Mouse (Mus musculus): ENCODE results near the gene Prdx5.
A peak's percentile ranks its signal among the peaks of the same experiment; 100 is the strongest.

Gene Prdx5

GRCm38 (mm10) chr19:6936299-6936698, 26.4 kb upstream of the Prdx5 start:
- peak; percentile 82 for DNase-seq

DNA sequence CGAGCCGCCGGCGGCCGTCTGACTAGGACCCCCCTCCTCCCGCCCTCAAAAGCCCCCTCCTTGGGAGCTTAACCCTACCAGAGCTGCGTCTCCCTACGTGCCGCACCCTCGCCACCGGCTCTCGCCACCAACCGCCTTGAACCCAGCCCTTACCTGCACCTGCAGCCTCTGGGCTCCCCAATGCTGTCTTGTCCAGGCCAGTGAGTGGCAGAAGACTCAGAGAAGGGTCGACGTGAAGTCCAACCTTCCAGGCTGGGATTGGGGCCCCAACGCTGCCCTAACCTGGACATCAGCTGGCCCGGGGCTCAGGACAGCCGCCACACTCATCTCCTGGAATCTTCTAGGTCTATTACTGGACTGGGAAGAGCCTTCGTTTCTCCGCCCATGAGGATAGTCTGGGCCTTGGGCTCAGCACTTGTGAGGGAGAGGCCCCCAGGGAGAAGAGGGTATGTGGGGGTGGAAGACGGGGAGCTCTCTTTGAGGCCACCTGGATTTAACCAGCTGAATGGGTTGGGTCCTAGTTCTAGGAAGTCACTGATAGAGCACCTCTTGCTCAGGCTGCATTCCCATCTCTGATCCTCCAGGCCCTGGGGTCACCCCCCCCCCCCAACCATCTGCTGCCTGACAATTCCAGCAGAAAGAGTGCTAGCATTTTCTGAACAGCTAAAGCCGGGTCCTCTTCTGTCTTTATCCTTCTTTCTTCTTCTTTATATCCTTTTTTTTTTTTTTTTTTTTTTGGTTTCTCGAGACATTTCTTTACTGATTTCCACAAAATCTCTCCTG, 24.5 kb upstream of the Prdx5 start, which contains the start of gene Kcnk4:
Gene Kcnk4 (minus strand): TSS at position 321 of the 783 bp plus-strand sequence.
- DNase-seq, result no peak

- DNase-seq, result peak; percentile 40
Observed at GRCm38 (mm10) chr19:6933436-6934194, 23.7 kb upstream of the Prdx5 start.

DNA sequence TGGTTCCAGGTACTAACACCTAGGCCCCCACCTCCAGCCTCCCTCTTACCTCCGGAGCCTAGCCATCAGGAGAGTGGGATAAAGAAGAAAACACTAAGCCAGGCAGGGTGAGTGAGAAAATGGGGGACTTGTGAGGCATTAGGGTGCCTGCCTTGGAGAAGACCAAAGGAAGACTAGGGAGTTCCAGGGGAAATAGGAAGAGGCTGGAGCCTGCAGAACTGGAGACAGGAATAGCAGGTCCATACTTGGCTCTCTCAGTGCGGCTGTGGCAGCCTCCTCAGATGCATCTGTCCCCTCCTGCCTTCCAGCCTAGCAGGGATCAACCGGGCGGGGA, 23.2 kb upstream of the Prdx5 start:
- no peak for DNase-seq

GRCm38 (mm10) chr19:6932018-6932417, 22.1 kb upstream of the Prdx5 start:
- DNase-seq, result no peak

DNA sequence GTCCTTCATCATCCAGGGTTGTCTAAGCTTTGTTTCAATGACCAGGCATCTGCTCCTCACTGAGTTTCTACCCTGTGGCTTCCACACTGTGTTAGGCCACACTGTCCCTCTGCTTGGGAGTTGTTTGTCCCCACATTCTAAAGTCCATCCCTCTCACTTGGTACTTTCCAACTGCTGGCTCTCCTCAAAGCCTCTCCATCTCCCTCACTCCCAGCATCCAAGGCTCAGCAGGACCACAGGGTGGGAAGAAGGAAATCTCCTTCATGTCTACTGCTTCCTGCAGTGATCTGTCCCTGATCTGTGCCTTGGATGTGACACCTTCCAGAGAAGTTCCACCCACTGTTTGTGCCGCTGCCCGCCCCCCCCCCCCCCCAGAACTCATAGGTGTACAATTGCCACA, 21.1 kb upstream of the Prdx5 start:
- no peak for DNase-seq

DNA sequence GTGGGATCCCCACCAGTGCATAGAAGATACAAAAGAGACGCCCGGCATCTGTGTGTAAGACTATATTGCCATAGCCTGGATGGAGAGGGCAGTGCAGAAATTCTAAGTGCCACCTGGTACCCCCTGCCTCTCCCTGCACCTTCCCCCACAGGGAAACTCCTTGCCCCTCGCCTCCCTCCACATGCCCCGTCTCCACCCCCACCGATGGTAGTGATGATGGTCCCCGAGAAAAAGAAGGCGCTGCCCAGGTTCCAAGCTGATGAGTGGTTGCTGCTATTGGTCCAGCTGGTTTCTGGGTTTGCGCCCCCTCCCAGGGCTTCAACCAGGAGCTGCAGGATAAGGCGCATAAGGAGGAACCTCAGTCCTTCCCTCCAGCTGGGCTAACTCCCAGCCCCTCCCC, 18.2 kb upstream of the Prdx5 start:
- DNase-seq, result no peak

- peak; percentile 52 for DNase-seq
Observed at GRCm38 (mm10) chr19:6926559-6927255, 16.8 kb upstream of the Prdx5 start.

- peak; percentile 37 for DNase-seq
Observed at GRCm38 (mm10) chr19:6925611-6926329, 15.9 kb upstream of the Prdx5 start.

DNA sequence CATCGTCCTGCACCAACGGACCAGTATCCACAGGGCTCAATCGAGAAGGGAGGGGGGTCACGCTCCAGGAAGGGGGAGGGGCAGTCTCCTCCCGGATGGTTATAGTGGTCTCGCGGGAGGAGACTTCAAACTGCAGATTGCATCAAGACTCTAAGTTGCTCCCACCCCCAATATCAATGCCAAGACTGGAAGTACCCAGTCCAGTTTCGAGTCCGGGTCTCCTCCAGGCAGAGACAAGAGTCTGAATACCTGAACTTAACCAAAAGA, 15.3 kb upstream of the Prdx5 start, which contains the start of gene Catsperz:
Gene Catsperz (minus strand): TSS at position 74 of the 267 bp plus-strand sequence.
- no peak for DNase-seq

DNA sequence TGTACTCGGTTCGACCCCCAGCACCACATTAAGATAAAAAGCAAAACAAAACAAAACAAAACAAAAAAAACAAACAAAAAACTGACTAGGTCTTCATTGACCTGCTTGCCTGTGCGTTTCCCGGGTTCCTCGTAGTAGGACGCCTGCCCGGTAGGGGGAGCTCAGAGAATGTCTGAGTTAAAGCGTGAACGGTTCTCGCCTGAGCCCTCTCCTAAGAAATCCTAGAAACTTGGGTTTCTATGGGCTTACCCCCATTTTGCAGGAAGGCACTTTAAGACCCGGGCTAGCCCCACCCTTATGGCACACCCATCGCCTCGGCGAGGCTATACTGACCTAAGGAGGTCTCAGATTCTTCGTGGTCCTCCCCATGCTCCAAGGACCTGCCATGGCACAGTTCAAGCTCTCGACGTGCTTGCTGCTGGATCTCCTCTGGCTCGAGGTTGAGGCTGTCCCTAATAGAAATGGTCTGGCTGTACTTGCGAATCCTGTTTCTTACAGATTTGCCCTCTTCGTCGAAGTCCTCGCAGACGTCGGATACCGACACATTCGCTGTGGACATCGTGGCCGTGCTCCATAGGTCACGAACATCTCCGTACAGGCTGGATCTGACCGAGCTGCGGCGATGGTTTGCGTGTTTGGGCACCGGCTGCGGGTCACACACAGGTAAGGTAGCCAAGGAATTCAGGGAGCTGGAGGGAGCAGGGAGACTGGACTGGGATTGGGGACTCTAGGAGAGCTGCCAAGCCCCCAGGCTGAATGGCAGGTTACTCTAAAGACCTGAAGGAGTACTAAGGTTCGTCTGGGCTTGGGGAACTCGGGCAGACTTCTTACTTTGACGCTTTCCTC, 14.8 kb upstream of the Prdx5 start:
- DNase-seq, result peak; percentile 95

DNA sequence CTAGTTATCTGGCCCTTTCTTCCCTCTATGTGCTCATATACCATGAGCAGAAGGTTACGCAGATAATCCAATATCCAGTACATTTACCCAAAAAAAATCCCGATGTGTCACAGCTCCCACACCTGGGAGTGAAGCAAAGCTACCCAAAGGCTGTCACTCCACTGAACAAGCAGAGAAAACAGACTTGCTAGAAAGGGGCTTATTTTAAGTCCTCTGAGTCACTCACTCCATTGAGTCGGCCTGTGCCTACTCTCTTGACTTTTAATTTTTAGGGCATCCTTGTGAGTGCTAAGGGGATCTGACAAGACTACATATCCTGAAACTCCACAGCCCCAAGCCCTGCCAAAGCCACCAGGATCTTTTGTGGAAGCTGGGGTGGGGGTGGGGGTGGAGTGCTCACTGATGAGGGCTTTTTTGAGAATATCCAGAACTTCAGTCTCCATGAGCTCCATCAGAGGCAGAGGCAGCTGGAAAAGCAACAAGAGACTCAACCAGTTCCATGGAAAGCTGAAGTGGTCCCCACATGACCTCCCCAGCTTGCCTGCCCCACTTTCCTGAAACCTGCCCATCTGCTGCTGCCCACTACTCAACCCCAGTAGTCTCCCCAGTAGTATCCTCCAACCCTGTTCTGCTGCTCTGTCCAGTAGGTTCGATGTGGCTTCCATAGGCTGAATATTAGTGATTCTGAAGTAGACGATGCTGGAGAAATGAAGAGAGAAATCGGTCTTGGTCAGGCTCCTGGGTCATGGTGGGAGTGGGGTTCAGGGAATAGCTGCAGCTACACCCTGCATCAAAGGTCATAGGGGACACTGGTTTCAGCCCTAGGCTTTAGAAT, 13.2 kb upstream of the Prdx5 start:
- no peak for DNase-seq

DNA sequence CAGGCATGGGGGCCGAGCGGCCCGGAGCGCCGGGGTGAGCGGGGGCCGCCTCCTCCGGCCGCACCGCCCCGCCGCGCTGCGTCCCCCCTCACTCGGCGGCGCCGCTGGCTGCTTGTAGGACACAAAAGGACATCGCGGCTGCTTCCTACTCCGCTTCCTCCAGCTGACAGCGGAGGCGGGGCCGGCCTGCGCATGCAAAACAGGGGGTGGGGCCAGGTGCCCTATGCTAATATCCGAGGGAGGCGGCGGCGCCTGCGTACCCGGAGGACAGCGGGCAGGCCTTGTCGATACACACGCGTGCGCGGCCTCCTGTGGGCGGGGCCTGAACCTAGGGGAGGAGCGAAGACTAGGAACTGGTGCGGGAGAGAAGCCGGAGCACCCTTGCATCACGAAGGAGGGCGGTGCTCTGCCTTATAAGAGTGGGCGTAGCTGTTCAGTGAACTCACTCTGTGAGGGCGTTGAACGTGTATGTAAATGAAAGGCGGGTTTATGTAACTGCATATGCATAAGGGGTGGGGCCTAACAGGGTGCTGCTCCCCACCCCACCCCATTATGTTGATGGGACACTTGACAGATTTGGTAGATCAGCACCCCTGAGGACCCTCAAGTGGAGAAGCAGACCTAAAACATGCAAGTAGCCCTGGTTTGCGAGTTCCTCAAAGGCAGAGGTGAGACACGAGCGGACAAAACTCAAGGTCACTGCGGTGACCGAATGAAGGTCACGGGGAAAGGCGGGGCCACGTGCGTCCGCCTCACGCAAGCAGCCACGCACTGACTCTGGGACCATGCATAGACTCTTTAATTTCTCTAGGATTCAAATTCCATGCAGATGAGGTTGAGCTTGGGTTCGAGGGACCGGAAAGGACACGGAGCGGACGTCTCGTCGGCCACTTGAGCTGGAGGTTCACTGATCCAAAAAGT, 12.0 kb upstream of the Prdx5 start, which contains the start of gene Esrra:
Gene Esrra (minus strand): TSS at position 167 of the 921 bp plus-strand sequence.
- DNase-seq, result peak; percentile 100

DNA sequence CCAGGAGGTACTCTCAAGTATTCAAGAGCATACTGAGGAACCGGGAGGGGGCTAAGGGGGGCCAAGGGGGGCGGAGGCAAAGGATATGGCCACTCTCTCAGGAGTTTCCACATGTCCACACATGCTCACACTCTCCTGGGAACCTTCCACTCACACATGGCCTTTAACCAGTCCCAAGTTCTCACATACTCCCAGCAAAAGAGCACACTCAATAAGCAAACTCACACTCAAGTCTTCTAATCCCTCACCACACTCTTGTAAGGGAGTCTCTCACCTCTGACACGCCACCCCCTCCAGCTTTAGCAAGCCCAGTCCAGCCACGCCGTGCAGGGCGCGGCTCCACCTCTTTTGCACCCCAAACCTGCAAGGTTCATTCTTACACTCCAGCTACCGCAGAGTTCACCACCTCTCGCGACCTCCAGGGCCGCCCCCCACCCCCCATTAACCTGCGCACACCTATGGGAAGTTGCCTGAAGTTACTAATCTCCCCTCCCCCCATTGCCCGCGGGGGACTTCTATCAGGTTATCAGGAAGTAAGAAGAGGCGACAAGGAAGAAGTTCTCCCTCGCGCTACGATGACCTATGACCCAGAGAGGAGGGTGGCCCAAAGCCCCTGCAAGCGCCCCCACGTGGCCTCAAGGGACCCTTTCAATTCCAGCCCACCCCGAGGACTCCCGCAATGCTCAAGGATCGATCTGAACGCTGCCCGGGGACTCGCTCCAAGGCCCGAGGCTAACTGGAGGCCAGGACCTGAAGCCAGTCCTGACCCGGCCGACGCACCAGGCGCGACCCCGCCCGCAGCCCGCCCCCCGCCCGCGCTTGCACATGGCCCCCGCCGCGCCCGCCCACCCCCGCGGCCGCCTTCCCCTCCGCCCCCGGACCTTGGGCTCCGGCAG, 11.1 kb upstream of the Prdx5 start:
- DNase-seq, result peak; percentile 79

GRCm38 (mm10) chr19:6919876-6920740, 10.2 kb upstream of the Prdx5 start:
- peak; percentile 40 for DNase-seq

GRCm38 (mm10) chr19:6919431-6919830, 9.5 kb upstream of the Prdx5 start:
- no peak for DNase-seq

DNA sequence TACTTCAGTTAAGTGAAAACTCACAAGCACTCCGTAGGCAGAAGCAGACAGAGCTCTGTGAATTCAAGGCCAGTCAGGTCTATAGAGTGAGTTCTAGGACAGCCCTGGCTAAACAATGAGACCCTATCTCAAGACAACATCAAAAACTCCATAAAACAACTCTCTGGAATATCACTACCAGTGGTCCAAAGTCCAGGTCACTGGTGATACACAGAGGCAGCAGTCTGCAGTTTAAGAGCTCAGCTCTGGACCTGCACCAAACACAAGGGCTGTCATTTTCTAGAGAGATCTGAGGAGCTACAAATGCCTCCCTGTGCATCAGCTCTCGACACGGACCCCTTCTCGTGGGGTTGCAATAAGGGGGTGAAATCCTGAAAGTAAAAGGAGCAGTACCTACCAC, 8.4 kb upstream of the Prdx5 start:
- no peak for DNase-seq

DNA sequence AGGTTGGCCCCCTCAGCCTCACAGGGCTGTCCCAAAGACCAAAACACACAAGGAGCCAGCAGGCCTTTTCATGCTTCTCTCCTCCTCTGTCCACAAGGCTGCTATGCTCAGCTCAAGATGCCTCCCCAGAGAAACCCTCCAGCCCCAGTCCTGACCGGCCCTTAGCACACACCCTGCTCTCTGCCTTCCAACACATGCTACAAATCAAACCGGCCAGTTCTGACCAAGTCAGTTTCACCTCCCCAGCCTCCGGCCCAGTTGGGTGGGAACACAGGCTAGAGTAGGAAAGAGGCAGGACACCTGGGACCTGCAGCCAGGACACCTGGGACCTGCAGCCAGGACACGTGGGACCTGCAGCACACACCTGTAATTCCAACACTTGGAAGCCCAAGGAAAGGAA, 6.6 kb upstream of the Prdx5 start:
- no peak for DNase-seq
